Mouse (Mus musculus) ES-Bruce4 (cell line): ENCODE results near the gene Vamp3.

Experiments used
- CTCF ChIP-seq: IDR thresholded peaks from one replicate; pipeline ENCODE4 v1.8.1; 2011; ENCODE audit warnings: low read depth, low read length
- EP300 ChIP-seq: IDR thresholded peaks from 2 replicates; pipeline ENCODE4 v1.6.1; 2011; ENCODE audit warnings: low read depth, low read length; ENCODE audit not compliant: insufficient read depth
- POLR2A ChIP-seq: IDR thresholded peaks from one replicate; pipeline ENCODE4 v1.8.1; 2011; ENCODE audit warnings: low read length; ENCODE audit not compliant: insufficient read depth

DNA sequence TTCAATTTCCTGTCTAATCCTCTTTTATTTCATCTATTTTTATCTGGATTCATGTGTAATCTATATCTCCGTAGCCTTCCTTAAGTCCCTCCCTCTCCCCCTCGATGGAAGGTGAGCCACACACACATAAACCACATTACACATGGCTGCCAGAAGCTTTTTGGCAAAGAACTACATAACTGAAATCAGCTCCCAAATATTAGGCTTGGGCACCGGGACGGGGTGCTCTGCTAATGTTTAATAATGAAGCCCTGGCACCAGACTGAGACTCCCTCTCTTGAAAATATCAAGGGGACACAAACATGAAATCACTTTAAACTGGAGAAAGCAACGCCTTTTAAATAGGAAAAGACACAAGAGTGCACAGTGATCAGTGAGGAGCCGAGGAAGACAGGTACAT, 48.1 kb upstream of the Vamp3 start:
- TF ChIP-seq POLR2A (no peak), CTCF (no peak), EP300 (no peak)
